Mouse (Mus musculus) bone marrow, adult 2 months (tissue): ENCODE results near the gene Ptpn6. TPM values are rescaled to one million over a fixed set of nuclear protein-coding genes. Genes with fewer than 3 reads are reported as not detected.
A peak's percentile ranks its signal among the peaks of the same experiment; 100 is the strongest.

Source experiments
- H3K27ac ChIP-seq: fragments of 200-500 bp; 2 replicates; pipeline ENCODE4 v1.5.1; 2012; ENCODE audit warnings: low read depth, mild to moderate bottlenecking, control low read depth, inconsistent platforms, low read length; ENCODE audit not compliant: control insufficient read depth, poor library complexity, insufficient read depth
- H3K4me1 ChIP-seq: fragments of 200-500 bp; 2 replicates; pipeline ENCODE4 v1.6.1; 2011; ENCODE audit warnings: low read length; ENCODE audit not compliant: control insufficient read depth, insufficient read depth
- H3K4me3 ChIP-seq: fragments of 200-500 bp; replicated peaks from 2 replicates; pipeline ENCODE3; 2011; ENCODE audit warnings: mild to moderate bottlenecking, low read depth, low read length, control low read depth; ENCODE audit not compliant: control insufficient read depth
- CTCF ChIP-seq: fragments of 200-500 bp; IDR thresholded peaks from 2 replicates; pipeline ENCODE4 v1.5.1; 2011; ENCODE audit warnings: low read length, control low read depth; ENCODE audit not compliant: control insufficient read depth, insufficient read depth
- POLR2A ChIP-seq: fragments of 200-500 bp; IDR thresholded peaks from 2 replicates; pipeline ENCODE4 v1.6.1; 2011; ENCODE audit warnings: low read depth, mild to moderate bottlenecking, control low read depth, low read length, borderline replicate concordance; ENCODE audit not compliant: control insufficient read depth
- WGBS: fragments of 180-500 bp; shearing (Covaris S2); methylation state at CpG from one replicate; pipeline ENCODE4 v1.1.7; 2018; 5-methylcytosine and 5-hydroxymethylcytosine counted together
- polyA plus RNA-seq: library from polyadenylated mRNA; stranded (reverse); fragments of >200 nt; gene quantifications from 2 replicates; pipeline ENCODE4 v1.2.4, GENCODE M21; 2011; ENCODE audit warnings: low replicate concordance; ENCODE audit not compliant: missing spikeins, insufficient read depth, insufficient read length

Gene Ptpn6
- polyA plus RNA-seq, 1 experiment, result 439 TPM

GRCm38 (mm10) chr6:124746654-124747632, 8.4 kb upstream of the Ptpn6 start:
- no peak overlapping the region for H3K4me3 ChIP-seq
- TF ChIP-seq POLR2A (no peak), CTCF (no peak)
- H3K27ac ChIP-seq, result no peak overlapping the region
- whole genome bisulfite sequencing, result 89% methylated on average over 7 of the region's 7 CpGs
- H3K4me1 ChIP-seq, result no peaks in the 10 kb centered on the region; the same call in 1 of the 2 replicates

- H3K4me3 ChIP-seq, result peak overlapping the region; percentile 78
- H3K4me1 ChIP-seq, result no peaks in the 10 kb centered on the region; the same call in 1 of the 2 replicates
- WGBS, result 20% methylated on average over 8 of the region's 8 CpGs
- H3K27ac ChIP-seq, result peak overlapping the region; percentile 90
- TF ChIP-seq CTCF (no peak), POLR2A (no peak)
Observed at GRCm38 (mm10) chr6:124746296-124746605, 7.7 kb upstream of the Ptpn6 start.

GRCm38 (mm10) chr6:124745490-124746295, 7.2 kb upstream of the Ptpn6 start:
- Histone ChIP-seq H3K4me3 (peak overlapping the region; percentile 78), H3K27ac (peak overlapping the region; percentile 90), H3K4me1 (no peaks in the 10 kb centered on the region; the same call in 1 of the 2 replicates)
- WGBS, result under 1% methylated on average over 85 of the region's 85 CpGs
- peak; percentile 68; the same call in 1 of the 2 replicates for TF ChIP-seq POLR2A
- peak; percentile 66 for TF ChIP-seq CTCF

GRCm38 (mm10) chr6:124744755-124745321, 6.3 kb upstream of the Ptpn6 start:
- Histone ChIP-seq H3K27ac (peak overlapping the region; percentile 90), H3K4me1 (peaks cover 2% of the 10 kb centered on the region; the same call in 1 of the 2 replicates), H3K4me3 (peak overlapping the region; percentile 8)
- 77% methylated on average over 26 of the region's 26 CpGs for WGBS
- no peak for TF ChIP-seq POLR2A
- no peak for TF ChIP-seq CTCF

- no peak overlapping the region for H3K4me3 ChIP-seq
- TF ChIP-seq POLR2A, result no peak
- TF ChIP-seq CTCF, result no peak
- WGBS, result 88% methylated on average over 8 of the region's 8 CpGs
- H3K4me1 ChIP-seq, result peaks cover 6% of the 10 kb centered on the region
- H3K27ac ChIP-seq, result no peak overlapping the region
Observed at GRCm38 (mm10) chr6:124743647-124744046, 5.1 kb upstream of the Ptpn6 start.

GRCm38 (mm10) chr6:124742839-124743514, 4.5 kb upstream of the Ptpn6 start:
- WGBS, result 84% methylated on average over 15 of the region's 15 CpGs
- Histone ChIP-seq H3K4me1 (peaks cover 6% of the 10 kb centered on the region), H3K4me3 (no peak overlapping the region), H3K27ac (no peak overlapping the region)
- no peak; the same call in 1 of the 2 replicates for TF ChIP-seq POLR2A
- no peak for TF ChIP-seq CTCF

GRCm38 (mm10) chr6:124741842-124742241, 3.3 kb upstream of the Ptpn6 start:
- 83% methylated on average over 3 of the region's 3 CpGs for WGBS
- Histone ChIP-seq H3K27ac (peak overlapping the region; percentile 85), H3K4me1 (peaks cover 6% of the 10 kb centered on the region), H3K4me3 (no peak overlapping the region)
- TF ChIP-seq CTCF, result no peak
- TF ChIP-seq POLR2A, result no peak
